Mouse (Mus musculus) forebrain, embryonic 14.5 days (tissue): ENCODE measurements at regions not wholly inside any gene's neighbourhood (a gene's known extent, or its start where the extent isn't known, plus 50 kb on each side); places are given as distances from the start of the nearest gene placed in this dataset.

Experiments
- ATAC-seq: fragments of 200-750 bp; cut with Nextera tagmentation; 2 replicates; pipeline ENCODE4 v1.8.0; 2017; ENCODE audit warnings: mild to moderate bottlenecking, moderate library complexity
- DNase-seq: peaks from one replicate; pipeline ENCODE4 v3.0.0-alpha.2; 2015; ENCODE audit warnings: low spot score
- H3K27ac ChIP-seq: fragments of 300-500 bp; sonication (generic); 2 replicates; pipeline ENCODE4 v1.5.1; 2014; ENCODE audit warnings: low read depth, mild to moderate bottlenecking, control low read depth, low read length, moderate library complexity
- H3K27me3 ChIP-seq: fragments of 300-500 bp; sonication (generic); replicated peaks from 2 replicates; pipeline ENCODE4 v1.6.1; 2014; ENCODE audit warnings: low read length, control low read depth, mixed read lengths; ENCODE audit not compliant: control insufficient read depth, insufficient read depth
- H3K36me3 ChIP-seq: fragments of 300-500 bp; sonication (generic); 2 replicates; pipeline ENCODE4 v1.6.1; 2014; ENCODE audit warnings: low read length, control low read depth; ENCODE audit not compliant: control insufficient read depth, insufficient read depth
- H3K4me1 ChIP-seq: fragments of 300-500 bp; sonication (generic); 2 replicates; pipeline ENCODE4 v1.6.1; 2014; ENCODE audit warnings: antibody characterized with exemption, low read length, control low read depth; ENCODE audit not compliant: control insufficient read depth, insufficient read depth
- H3K4me2 ChIP-seq: fragments of 300-500 bp; sonication (generic); 2 replicates; pipeline ENCODE4 v1.6.1; 2014; ENCODE audit warnings: mild to moderate bottlenecking, control low read depth, low read length
- H3K4me3 ChIP-seq: fragments of 300-500 bp; sonication (generic); 2 replicates; pipeline ENCODE4 v1.5.1; 2014; ENCODE audit warnings: low read depth, low read length, control low read depth
- H3K9ac ChIP-seq: fragments of 300-500 bp; sonication (generic); 2 replicates; pipeline ENCODE4 v1.6.1; 2014; ENCODE audit warnings: mild to moderate bottlenecking, low read length, control low read depth, moderate library complexity
- H3K9me3 ChIP-seq: fragments of 300-500 bp; sonication (generic); replicated peaks from 2 replicates; pipeline ENCODE4 v1.6.1; 2016; ENCODE audit warnings: low read length, control low read depth, mixed read lengths; ENCODE audit not compliant: control insufficient read depth
- WGBS: fragments of 180-500 bp; shearing (Covaris S2); extraction: QIAGEN DNeasy Blood & Tissue Kit; methylation state at CpG from one replicate; pipeline ENCODE4 v1.1.7; 2014; 5-methylcytosine and 5-hydroxymethylcytosine counted together

- Histone ChIP-seq H3K4me1 (peaks cover 12% of the 10 kb centered on the region), H3K36me3 (no peaks in the 10 kb centered on the region), H3K9me3 (no peaks in the 10 kb centered on the region), H3K9ac (no peak overlapping the region), H3K4me3 (no peak overlapping the region), H3K27me3 (no peaks in the 10 kb centered on the region), H3K27ac (no peak overlapping the region), H3K4me2 (no peak overlapping the region)
- peak; percentile 92 for DNase-seq
- WGBS, result 4% methylated on average over 6 of the region's 6 CpGs
- ATAC-seq, result peak; percentile 73
These were observed 101.2 kb upstream of the Nckap5 start for GRCm38 (mm10) chr1:126931754-126932153.

- Histone ChIP-seq H3K36me3 (no peaks in the 10 kb centered on the region), H3K4me3 (no peak overlapping the region), H3K4me2 (no peak overlapping the region), H3K27me3 (no peaks in the 10 kb centered on the region), H3K9me3 (no peaks in the 10 kb centered on the region), H3K9ac (no peak overlapping the region), H3K27ac (no peak overlapping the region), H3K4me1 (peaks cover 15% of the 10 kb centered on the region)
- ATAC-seq (no peak), DNase-seq (no peak)
- 82% methylated on average over 10 of the region's 10 CpGs for WGBS
These were observed 100.5 kb upstream of the Nckap5 start for GRCm38 (mm10) chr1:126931093-126931492.

- no peaks in the 10 kb centered on the region for H3K36me3 ChIP-seq
These were observed 100.0 kb upstream of the Nckap5 start for GRCm38 (mm10) chr1:126930611-126931010.

GRCm38 (mm10) chr1:126929666-126930065 is 99.1 kb upstream of the Nckap5 start:
- DNase-seq (peak; percentile 72), ATAC-seq (no peak)
- H3K4me2 ChIP-seq, result no peak overlapping the region
- WGBS, result 63% methylated on average over 4 of the region's 4 CpGs
- no peaks in the 10 kb centered on the region for H3K27me3 ChIP-seq
- no peaks in the 10 kb centered on the region for H3K36me3 ChIP-seq
- no peak overlapping the region for H3K9ac ChIP-seq
- peaks cover 26% of the 10 kb centered on the region for H3K4me1 ChIP-seq
- H3K27ac ChIP-seq, result no peak overlapping the region
- H3K4me3 ChIP-seq, result no peak overlapping the region
- H3K9me3 ChIP-seq, result no peaks in the 10 kb centered on the region

More at GRCm38 (mm10) chr1:126930611-126931010, 100.0 kb upstream of the Nckap5 start:
- 79% methylated on average over 14 of the region's 14 CpGs for WGBS
- Histone ChIP-seq H3K4me3 (no peak overlapping the region), H3K4me2 (no peak overlapping the region), H3K27ac (no peak overlapping the region), H3K27me3 (no peaks in the 10 kb centered on the region), H3K4me1 (peaks cover 20% of the 10 kb centered on the region), H3K9me3 (no peaks in the 10 kb centered on the region), H3K9ac (no peak overlapping the region)
- DNase-seq, result no peak
- ATAC-seq, result no peak

GRCm38 (mm10) chr1:126928186-126928585 is 97.6 kb upstream of the Nckap5 start:
- no peaks in the 10 kb centered on the region for H3K27me3 ChIP-seq
- no peak for ATAC-seq
- no peak overlapping the region for H3K9ac ChIP-seq
- H3K4me1 ChIP-seq, result peaks cover 26% of the 10 kb centered on the region
- 19% methylated on average over 7 of the region's 7 CpGs for WGBS
- H3K4me3 ChIP-seq, result no peak overlapping the region
- peak; percentile 69 for DNase-seq
- no peak overlapping the region for H3K4me2 ChIP-seq
- H3K36me3 ChIP-seq, result no peaks in the 10 kb centered on the region
- H3K9me3 ChIP-seq, result no peaks in the 10 kb centered on the region
- H3K27ac ChIP-seq, result no peak overlapping the region; the same call in 1 of the 2 replicates

GRCm38 (mm10) chr1:126925150-126926035 is 94.8 kb upstream of the Nckap5 start:
- Histone ChIP-seq H3K9ac (no peak overlapping the region), H3K27me3 (no peaks in the 10 kb centered on the region), H3K4me2 (no peak overlapping the region), H3K4me1 (peaks cover 32% of the 10 kb centered on the region), H3K4me3 (no peak overlapping the region), H3K36me3 (no peaks in the 10 kb centered on the region), H3K9me3 (no peaks in the 10 kb centered on the region), H3K27ac (no peak overlapping the region)
- DNase-seq (peak; percentile 92), ATAC-seq (peak; percentile 85)
- 45% methylated on average over 12 of the region's 12 CpGs for WGBS

GRCm38 (mm10) chr1:126923981-126924380 is 93.4 kb upstream of the Nckap5 start:
- Histone ChIP-seq H3K27me3 (no peaks in the 10 kb centered on the region), H3K9me3 (no peaks in the 10 kb centered on the region), H3K4me1 (peaks cover 28% of the 10 kb centered on the region), H3K27ac (no peak overlapping the region), H3K4me3 (no peak overlapping the region), H3K4me2 (no peak overlapping the region), H3K36me3 (no peaks in the 10 kb centered on the region), H3K9ac (no peak overlapping the region)
- WGBS, result 83% methylated on average over 4 of the region's 4 CpGs
- ATAC-seq (no peak), DNase-seq (no peak)

GRCm38 (mm10) chr1:126922231-126922630 is 91.6 kb upstream of the Nckap5 start:
- Histone ChIP-seq H3K9ac (no peak overlapping the region), H3K4me1 (peaks cover 22% of the 10 kb centered on the region), H3K27ac (no peak overlapping the region), H3K9me3 (no peaks in the 10 kb centered on the region), H3K4me2 (no peak overlapping the region), H3K4me3 (no peak overlapping the region), H3K27me3 (no peaks in the 10 kb centered on the region), H3K36me3 (no peaks in the 10 kb centered on the region)
- no peak for ATAC-seq
- no peak for DNase-seq
- 51% methylated on average over 4 of the region's 4 CpGs for WGBS

GRCm38 (mm10) chr1:126918876-126919275 is 88.3 kb upstream of the Nckap5 start:
- no peak overlapping the region for H3K9ac ChIP-seq
- H3K9me3 ChIP-seq, result no peaks in the 10 kb centered on the region
- H3K4me2 ChIP-seq, result no peak overlapping the region
- DNase-seq (no peak), ATAC-seq (no peak)
- 94% methylated on average over 1 of the region's 1 CpGs for WGBS
- H3K4me3 ChIP-seq, result no peak overlapping the region
- no peaks in the 10 kb centered on the region for H3K27me3 ChIP-seq
- H3K36me3 ChIP-seq, result no peaks in the 10 kb centered on the region
- H3K27ac ChIP-seq, result no peak overlapping the region
- H3K4me1 ChIP-seq, result peaks cover 13% of the 10 kb centered on the region
